Mouse (Mus musculus): ENCODE measurements at regions not wholly inside any gene's neighbourhood (a gene's known extent, or its start where the extent isn't known, plus 50 kb on each side); places are given as distances from the start of the nearest gene placed in this dataset.

- Histone ChIP-seq H3K4me1 (ENCODE audit: control insufficient read depth, insufficient read depth, insufficient read length, low read length) (no peaks in the 10 kb centered on the region), H3K27ac (ENCODE audit: insufficient read depth, low read depth, low read length) (no peak overlapping the region), H3K4me3 (ENCODE audit: low read depth, low read length) (no peak overlapping the region), H3K36me3 (ENCODE audit: control insufficient read depth, insufficient read depth, low read length) (no peaks in the 10 kb centered on the region), H3K27me3 (ENCODE audit: control insufficient read depth, insufficient read depth, low read length) (no peaks in the 10 kb centered on the region)
- TF ChIP-seq POLR2A (IDR thresholded peaks at IDR 0.05; ENCODE audit: low read depth, low read length) (no peak), CTCF (IDR thresholded peaks at IDR 0.05; ENCODE audit: extremely low read depth, insufficient read length, insufficient replicate concordance, low read depth, low read length) (no peak)
- 76% methylated on average over 3 of the region's 3 CpGs for WGBS
Observed at GRCm38 (mm10) chr4:8374061-8374460, 135.2 kb upstream of the Car8 start.

GRCm38 (mm10) chr4:8372069-8372468 is 133.2 kb upstream of the Car8 start:
- H3K36me3 ChIP-seq (ENCODE audit: control insufficient read depth, insufficient read depth, low read length) = no peaks in the 10 kb centered on the region

DNA sequence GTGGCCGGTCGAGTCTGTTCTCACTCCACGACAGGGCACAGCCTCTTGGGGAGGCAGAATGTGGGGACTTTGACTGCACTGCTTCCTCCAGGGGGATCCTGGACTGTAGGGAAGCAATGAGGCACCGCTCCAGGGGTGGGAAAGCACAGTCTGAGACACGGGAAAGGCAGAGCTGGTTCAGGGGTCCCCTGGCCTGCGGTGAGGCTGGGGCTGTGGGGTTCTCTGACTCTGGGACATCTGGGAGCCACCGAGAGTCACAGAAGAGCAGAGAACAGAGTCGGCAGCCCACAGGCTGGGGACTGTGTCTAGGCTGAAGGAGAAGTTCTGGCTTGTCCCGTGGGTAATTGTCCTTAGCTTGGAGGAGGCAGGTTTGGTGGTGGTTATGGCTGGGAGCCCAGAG is 131.9 kb upstream of the Car8 start:
- WGBS = 70% methylated on average over 9 of the region's 9 CpGs
- no peak overlapping the region for H3K27ac ChIP-seq (ENCODE audit: insufficient read depth, low read depth, low read length)

More at GRCm38 (mm10) chr4:8372069-8372468, 133.2 kb upstream of the Car8 start:
- TF ChIP-seq POLR2A (IDR thresholded peaks at IDR 0.05; ENCODE audit: low read depth, low read length) = no peak
- TF ChIP-seq CTCF (IDR thresholded peaks at IDR 0.05; ENCODE audit: extremely low read depth, insufficient read length, insufficient replicate concordance, low read depth, low read length) = no peak
- no peaks in the 10 kb centered on the region for H3K27me3 ChIP-seq (ENCODE audit: control insufficient read depth, insufficient read depth, low read length)
- 52% methylated on average over 3 of the region's 3 CpGs for WGBS
- no peak overlapping the region for H3K27ac ChIP-seq (ENCODE audit: insufficient read depth, low read depth, low read length)
- no peaks in the 10 kb centered on the region for H3K4me1 ChIP-seq (ENCODE audit: control insufficient read depth, insufficient read depth, insufficient read length, low read length)
- H3K4me3 ChIP-seq (ENCODE audit: low read depth, low read length) = no peak overlapping the region

GRCm38 (mm10) chr4:8367487-8368276 is 128.8 kb upstream of the Car8 start:
- no peaks in the 10 kb centered on the region for H3K36me3 ChIP-seq (ENCODE audit: control insufficient read depth, insufficient read depth, low read length)
- H3K27me3 ChIP-seq (ENCODE audit: control insufficient read depth, insufficient read depth, low read length) = no peaks in the 10 kb centered on the region
- 54% methylated on average over 13 of the region's 13 CpGs for WGBS
- H3K4me3 ChIP-seq (ENCODE audit: low read depth, low read length) = no peak overlapping the region
- H3K4me1 ChIP-seq (ENCODE audit: control insufficient read depth, insufficient read depth, insufficient read length, low read length) = peaks cover 1% of the 10 kb centered on the region; the same call in 1 of the 2 replicates
- no peak overlapping the region for H3K27ac ChIP-seq (ENCODE audit: insufficient read depth, low read depth, low read length)
- TF ChIP-seq CTCF (IDR thresholded peaks at IDR 0.05; ENCODE audit: extremely low read depth, insufficient read length, insufficient replicate concordance, low read depth, low read length) = no peak
- TF ChIP-seq POLR2A (IDR thresholded peaks at IDR 0.05; ENCODE audit: low read depth, low read length) = no peak

More for the DNA sequence above, 131.9 kb upstream of the Car8 start:
- Histone ChIP-seq H3K27me3 (ENCODE audit: control insufficient read depth, insufficient read depth, low read length) (no peaks in the 10 kb centered on the region), H3K36me3 (ENCODE audit: control insufficient read depth, insufficient read depth, low read length) (no peaks in the 10 kb centered on the region), H3K4me1 (ENCODE audit: control insufficient read depth, insufficient read depth, insufficient read length, low read length) (no peaks in the 10 kb centered on the region), H3K4me3 (ENCODE audit: low read depth, low read length) (no peak overlapping the region)
- TF ChIP-seq CTCF (IDR thresholded peaks at IDR 0.05; ENCODE audit: extremely low read depth, insufficient read length, insufficient replicate concordance, low read depth, low read length) (no peak), POLR2A (IDR thresholded peaks at IDR 0.05; ENCODE audit: low read depth, low read length) (no peak)

- whole genome bisulfite sequencing = 56% methylated on average over 4 of the region's 4 CpGs
- H3K27ac ChIP-seq (ENCODE audit: insufficient read depth, low read depth, low read length) = no peak overlapping the region
- TF ChIP-seq CTCF (IDR thresholded peaks at IDR 0.05; ENCODE audit: extremely low read depth, insufficient read length, insufficient replicate concordance, low read depth, low read length) = no peak
- H3K4me1 ChIP-seq (ENCODE audit: control insufficient read depth, insufficient read depth, insufficient read length, low read length) = peaks cover 1% of the 10 kb centered on the region; the same call in 1 of the 2 replicates
- no peaks in the 10 kb centered on the region for H3K36me3 ChIP-seq (ENCODE audit: control insufficient read depth, insufficient read depth, low read length)
- H3K27me3 ChIP-seq (ENCODE audit: control insufficient read depth, insufficient read depth, low read length) = no peaks in the 10 kb centered on the region
- H3K4me3 ChIP-seq (ENCODE audit: low read depth, low read length) = no peak overlapping the region
Observed at GRCm38 (mm10) chr4:8366978-8367377, 128.1 kb upstream of the Car8 start.

DNA sequence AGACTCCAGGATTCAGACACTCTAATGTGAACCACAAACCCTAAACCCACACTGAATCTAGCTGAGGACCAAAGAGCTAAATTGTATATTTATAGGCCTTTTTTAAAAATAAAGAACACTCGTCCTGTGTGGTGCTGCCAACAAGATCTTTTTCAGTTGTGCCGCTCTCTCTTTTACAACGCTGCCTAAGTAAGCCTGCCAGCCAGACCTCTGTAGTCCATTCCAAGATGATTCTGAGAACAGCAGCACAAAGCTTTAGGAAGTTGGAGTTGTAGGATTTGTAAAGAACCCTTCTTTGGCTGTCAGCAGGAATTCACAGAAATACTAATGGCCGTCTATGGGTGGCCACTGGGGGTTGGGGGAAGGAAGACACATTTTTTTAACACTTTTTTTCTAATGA is 123.6 kb upstream of the Car8 start:
- WGBS = 83% methylated on average over 4 of the region's 4 CpGs

GRCm38 (mm10) chr4:8361931-8362330 is 123.1 kb upstream of the Car8 start:
- TF ChIP-seq POLR2A (IDR thresholded peaks at IDR 0.05; ENCODE audit: low read depth, low read length) = no peak
- no peak for TF ChIP-seq CTCF (IDR thresholded peaks at IDR 0.05; ENCODE audit: extremely low read depth, insufficient read length, insufficient replicate concordance, low read depth, low read length)
- Histone ChIP-seq H3K4me1 (ENCODE audit: control insufficient read depth, insufficient read depth, insufficient read length, low read length) (peaks cover 1% of the 10 kb centered on the region; the same call in 1 of the 2 replicates), H3K27me3 (ENCODE audit: control insufficient read depth, insufficient read depth, low read length) (no peaks in the 10 kb centered on the region), H3K4me3 (ENCODE audit: low read depth, low read length) (no peak overlapping the region), H3K27ac (ENCODE audit: insufficient read depth, low read depth, low read length) (no peak overlapping the region), H3K36me3 (ENCODE audit: control insufficient read depth, insufficient read depth, low read length) (no peaks in the 10 kb centered on the region)
- 73% methylated on average over 2 of the region's 2 CpGs for WGBS

More for the DNA sequence above, 123.6 kb upstream of the Car8 start:
- no peaks in the 10 kb centered on the region for H3K27me3 ChIP-seq (ENCODE audit: control insufficient read depth, insufficient read depth, low read length)
- no peak for TF ChIP-seq POLR2A (IDR thresholded peaks at IDR 0.05; ENCODE audit: low read depth, low read length)
- TF ChIP-seq CTCF (IDR thresholded peaks at IDR 0.05; ENCODE audit: extremely low read depth, insufficient read length, insufficient replicate concordance, low read depth, low read length) = no peak
- peaks cover 1% of the 10 kb centered on the region; the same call in 1 of the 2 replicates for H3K4me1 ChIP-seq (ENCODE audit: control insufficient read depth, insufficient read depth, insufficient read length, low read length)
- H3K36me3 ChIP-seq (ENCODE audit: control insufficient read depth, insufficient read depth, low read length) = no peaks in the 10 kb centered on the region
- H3K27ac ChIP-seq (ENCODE audit: insufficient read depth, low read depth, low read length) = no peak overlapping the region
- no peak overlapping the region for H3K4me3 ChIP-seq (ENCODE audit: low read depth, low read length)
